Mouse (Mus musculus) common myeloid progenitor, adult 5-6 weeks (primary cell): ENCODE measurements at regions not wholly inside any gene's neighbourhood (a gene's known extent, or its start where the extent isn't known, plus 50 kb on each side); places are given as distances from the start of the nearest gene placed in this dataset.

Experiments used
- ATAC-seq: replicated peaks from 2 replicates; pipeline ENCODE4 v1.8.0; 2016; ENCODE audit warnings: low read depth, mild to moderate bottlenecking, moderate TSS enrichment, inconsistent platforms; ENCODE audit not compliant: poor library complexity, severe bottlenecking

- ATAC-seq = 0 out of 2 replicates have a peak, but pooled peaks have one; percentile 39
These were observed 125.8 kb upstream of the Ubl3 start for GRCm38 (mm10) chr5:148678285-148678937.

GRCm38 (mm10) chr5:148674281-148674680, 121.7 kb upstream of the Ubl3 start:
- peak; percentile 77 for ATAC-seq

- no peak for ATAC-seq
These were observed 109.7 kb upstream of the Ubl3 start for GRCm38 (mm10) chr5:148662281-148662741.

GRCm38 (mm10) chr5:148661120-148661519, 108.5 kb upstream of the Ubl3 start:
- no peak for ATAC-seq

- no peak for ATAC-seq
These were observed 105.5 kb upstream of the Ubl3 start for GRCm38 (mm10) chr5:148657936-148658640.

GRCm38 (mm10) chr5:148652525-148653243, 100.1 kb upstream of the Ubl3 start:
- peak; percentile 77 for ATAC-seq

- no peak for ATAC-seq
These were observed 99.1 kb upstream of the Ubl3 start for GRCm38 (mm10) chr5:148651736-148652135.

GRCm38 (mm10) chr5:148649573-148649972, 97.0 kb upstream of the Ubl3 start:
- 0 out of 2 replicates have a peak, but pooled peaks have one; percentile 17 for ATAC-seq

GRCm38 (mm10) chr5:148649123-148649522, 96.5 kb upstream of the Ubl3 start:
- no peak for ATAC-seq

GRCm38 (mm10) chr5:148647644-148648043, 95.1 kb upstream of the Ubl3 start:
- peak; percentile 23; the same call in 1 of the 2 replicates for ATAC-seq

- ATAC-seq = no peak
These were observed 93.2 kb upstream of the Ubl3 start for GRCm38 (mm10) chr5:148645772-148646171.

- ATAC-seq = no peak
These were observed 92.6 kb upstream of the Ubl3 start for GRCm38 (mm10) chr5:148645191-148645681.

GRCm38 (mm10) chr5:148644345-148644744, 91.8 kb upstream of the Ubl3 start:
- no peak for ATAC-seq

- ATAC-seq = no peak
These were observed 89.2 kb upstream of the Ubl3 start for GRCm38 (mm10) chr5:148641652-148642395.

- no peak for ATAC-seq
These were observed 87.9 kb upstream of the Ubl3 start for GRCm38 (mm10) chr5:148640523-148640922.

GRCm38 (mm10) chr5:148634919-148635356, 82.3 kb upstream of the Ubl3 start:
- no peak for ATAC-seq

- peak; percentile 92 for ATAC-seq
These were observed 81.4 kb upstream of the Ubl3 start for GRCm38 (mm10) chr5:148633999-148634398.

GRCm38 (mm10) chr5:148633331-148633730, 80.7 kb upstream of the Ubl3 start:
- ATAC-seq = no peak

GRCm38 (mm10) chr5:148632516-148633170, 80.1 kb upstream of the Ubl3 start:
- no peak for ATAC-seq
